Mouse (Mus musculus) lung, embryonic 16.5 days (tissue): ENCODE data around the gene Clpx. TPM values are rescaled to one million over a fixed set of nuclear protein-coding genes. Genes with fewer than 3 reads are reported as not detected.
"Not testable (repeated sequence)": the region's sequence is repeated elsewhere in the genome, so short reads cannot be mapped to it uniquely, and the experiment has no call there.

ENCODE experiments used
- ATAC-seq: fragments of 200-750 bp; cut with Nextera tagmentation; 2 replicates; pipeline ENCODE4 v1.8.0; 2017; ENCODE audit warnings: low read depth, mild to moderate bottlenecking, moderate library complexity
- H3K27ac ChIP-seq: fragments of 300-500 bp; sonication (generic); 2 replicates; pipeline ENCODE4 v1.5.1; 2014; ENCODE audit warnings: mild to moderate bottlenecking, control low read depth, low read length
- H3K27me3 ChIP-seq: fragments of 300-500 bp; sonication (generic); 2 replicates; pipeline ENCODE4 v1.6.1; 2014; ENCODE audit warnings: low read depth, low read length, mixed read lengths; ENCODE audit not compliant: control insufficient read depth, insufficient read depth
- H3K36me3 ChIP-seq: fragments of 300-500 bp; sonication (generic); 2 replicates; pipeline ENCODE4 v1.6.1; 2014; ENCODE audit warnings: low read length; ENCODE audit not compliant: control insufficient read depth, insufficient read depth
- H3K4me1 ChIP-seq: fragments of 300-500 bp; sonication (generic); replicated peaks from 2 replicates; pipeline ENCODE4 v1.6.1; 2014; ENCODE audit warnings: low read length, mixed read lengths; ENCODE audit not compliant: control insufficient read depth, insufficient read depth
- H3K4me2 ChIP-seq: fragments of 300-500 bp; sonication (generic); 2 replicates; pipeline ENCODE4 v1.6.1; 2014; ENCODE audit warnings: low read depth, low read length, control low read depth
- H3K4me3 ChIP-seq: fragments of 300-500 bp; sonication (generic); 2 replicates; pipeline ENCODE4 v1.5.1; 2014; ENCODE audit warnings: mild to moderate bottlenecking, low read length, control low read depth
- H3K9ac ChIP-seq: fragments of 300-500 bp; sonication (generic); 2 replicates; pipeline ENCODE4 v1.6.1; 2014; ENCODE audit warnings: low read length, control low read depth
- H3K9me3 ChIP-seq: fragments of 300-500 bp; sonication (generic); 2 replicates; pipeline ENCODE4 v1.6.1; 2016; ENCODE audit warnings: low read length; ENCODE audit not compliant: control insufficient read depth
- WGBS: fragments of 180-500 bp; shearing (Covaris S2); extraction: QIAGEN DNeasy Blood & Tissue Kit; methylation state at CpG from one replicate; pipeline ENCODE4 v1.1.7; 2014; 5-methylcytosine and 5-hydroxymethylcytosine counted together
- polyA plus RNA-seq: library from polyadenylated mRNA; unstranded; fragments of >200 nt; fragmentation: Nextera tagmentation; extraction: Ambion mirVana; gene quantifications from 2 replicates; pipeline ENCODE4 v1.2.1, GENCODE M21; 2015

Clpx gene
- polyA plus RNA-seq, 1 experiment from 2014 or later: 51.8 TPM

- Histone ChIP-seq H3K27ac (no peak overlapping the region), H3K36me3 (no peaks in the 10 kb centered on the region), H3K9ac (no peak overlapping the region), H3K4me2 (no peak overlapping the region), H3K27me3 (0 out of 2 replicates have a peak, but pooled peaks cover 4% of the 10 kb centered on the region), H3K4me1 (no peaks in the 10 kb centered on the region), H3K9me3 (no peaks in the 10 kb centered on the region), H3K4me3 (no peak overlapping the region)
- WGBS: 0% methylated on average over 3 of the region's 3 CpGs
- peak; percentile 57; the same call in 1 of the 2 replicates for ATAC-seq
These were observed 10.8 kb upstream of the Clpx start for GRCm38 (mm10) chr9:65283301-65283700.

GRCm38 (mm10) chr9:65288252-65288651 lies 5.8 kb upstream of the Clpx start:
- not testable (repeated sequence) for H3K4me2 ChIP-seq, H3K9ac ChIP-seq, H3K9me3 ChIP-seq, H3K4me3 ChIP-seq, H3K27me3 ChIP-seq, ATAC-seq, H3K27ac ChIP-seq, H3K4me1 ChIP-seq, H3K36me3 ChIP-seq
- 73% methylated on average over 5 of the region's 5 CpGs for WGBS

GRCm38 (mm10) chr9:65289988-65290387 lies 4.1 kb upstream of the Clpx start:
- Histone ChIP-seq H3K9ac (no peak overlapping the region), H3K4me1 (peaks cover 5% of the 10 kb centered on the region; the same call in 1 of the 2 replicates), H3K36me3 (no peaks in the 10 kb centered on the region), H3K4me2 (no peak overlapping the region), H3K9me3 (no peaks in the 10 kb centered on the region), H3K27me3 (0 out of 2 replicates have a peak, but pooled peaks cover 4% of the 10 kb centered on the region), H3K27ac (no peak overlapping the region), H3K4me3 (no peak overlapping the region)
- ATAC-seq: no peak
- 94% methylated on average over 4 of the region's 4 CpGs for WGBS

- peaks cover 9% of the 10 kb centered on the region for H3K4me1 ChIP-seq
- WGBS: 88% methylated on average over 3 of the region's 3 CpGs
These were observed 1.6 kb upstream of the Clpx start for GRCm38 (mm10) chr9:65292421-65292820.

GRCm38 (mm10) chr9:65293119-65293518 lies 941 bp upstream of the Clpx start:
- WGBS: 20% methylated on average over 5 of the region's 5 CpGs
- Histone ChIP-seq H3K4me1 (peaks cover 9% of the 10 kb centered on the region), H3K27me3 (no peaks in the 10 kb centered on the region), H3K9ac (peak overlapping the region; percentile 62), H3K4me2 (peak overlapping the region; percentile 62), H3K4me3 (peak overlapping the region; percentile 95), H3K36me3 (peaks cover 2% of the 10 kb centered on the region; the same call in 1 of the 2 replicates), H3K27ac (peak overlapping the region; percentile 37), H3K9me3 (no peaks in the 10 kb centered on the region)
- ATAC-seq: no peak

More at GRCm38 (mm10) chr9:65292421-65292820, 1.6 kb upstream of the Clpx start:
- Histone ChIP-seq H3K4me2 (no peak overlapping the region), H3K9ac (no peak overlapping the region; the same call in 1 of the 2 replicates), H3K27ac (no peak overlapping the region), H3K9me3 (no peaks in the 10 kb centered on the region), H3K27me3 (no peaks in the 10 kb centered on the region), H3K36me3 (no peaks in the 10 kb centered on the region), H3K4me3 (no peak overlapping the region)
- no peak for ATAC-seq

GRCm38 (mm10) chr9:65293580-65293972 lies 484 bp upstream of the Clpx start:
- H3K9ac ChIP-seq: peak overlapping the region; percentile 62
- peak overlapping the region; percentile 95 for H3K4me3 ChIP-seq
- H3K4me2 ChIP-seq: peak overlapping the region; percentile 62
- H3K27ac ChIP-seq: peak overlapping the region; percentile 37
- under 1% methylated on average over 9 of the region's 9 CpGs for WGBS
- peaks cover 9% of the 10 kb centered on the region for H3K4me1 ChIP-seq
- H3K27me3 ChIP-seq: no peaks in the 10 kb centered on the region
- no peaks in the 10 kb centered on the region for H3K9me3 ChIP-seq
- peak; percentile 38; the same call in 1 of the 2 replicates for ATAC-seq
- peaks cover 2% of the 10 kb centered on the region; the same call in 1 of the 2 replicates for H3K36me3 ChIP-seq

- Histone ChIP-seq H3K4me3 (peak overlapping the region; percentile 95), H3K36me3 (peaks cover 2% of the 10 kb centered on the region; the same call in 1 of the 2 replicates), H3K4me2 (peak overlapping the region; percentile 80), H3K9me3 (no peaks in the 10 kb centered on the region), H3K4me1 (peaks cover 9% of the 10 kb centered on the region), H3K9ac (peak overlapping the region; percentile 95), H3K27me3 (no peaks in the 10 kb centered on the region), H3K27ac (peak overlapping the region; percentile 65)
- ATAC-seq: peak; percentile 3; the same call in 1 of the 2 replicates
- WGBS: under 1% methylated on average over 28 of the region's 28 CpGs
These were observed 787 bp downstream of the Clpx start for GRCm38 (mm10) chr9:65294716-65295378.

- Histone ChIP-seq H3K4me2 (no peak overlapping the region), H3K4me1 (peaks cover 9% of the 10 kb centered on the region), H3K27ac (no peak overlapping the region), H3K36me3 (peaks cover 9% of the 10 kb centered on the region), H3K9ac (no peak overlapping the region), H3K27me3 (no peaks in the 10 kb centered on the region), H3K4me3 (no peak overlapping the region), H3K9me3 (no peaks in the 10 kb centered on the region)
- 92% methylated on average over 2 of the region's 2 CpGs for WGBS
- no peak for ATAC-seq
These were observed 3.0 kb downstream of the Clpx start for GRCm38 (mm10) chr9:65297056-65297455.

GRCm38 (mm10) chr9:65298761-65299160 lies 4.7 kb downstream of the Clpx start:
- no peak for ATAC-seq
- Histone ChIP-seq H3K4me2 (no peak overlapping the region), H3K36me3 (peaks cover 22% of the 10 kb centered on the region), H3K27me3 (no peaks in the 10 kb centered on the region), H3K4me3 (no peak overlapping the region), H3K9ac (no peak overlapping the region), H3K4me1 (peaks cover 4% of the 10 kb centered on the region), H3K9me3 (no peaks in the 10 kb centered on the region), H3K27ac (no peak overlapping the region)
- 85% methylated on average over 3 of the region's 3 CpGs for WGBS
